Mouse (Mus musculus) liver, adult 2 months (tissue): Measurements from ENCODE around the gene Crispld2. TPM values are rescaled to one million over a fixed set of nuclear protein-coding genes. Genes with fewer than 3 reads are reported as not detected.

Experiments
- DNase-seq: peaks from one replicate; pipeline ENCODE4 v3.0.0-alpha.2; 2011; ENCODE audit warnings: low read depth, low spot score; ENCODE audit errors: extremely low read depth
- H3K27ac ChIP-seq: fragments of 200-500 bp; replicated peaks from 2 replicates; pipeline ENCODE4 v1.5.1; 2012; ENCODE audit warnings: low read depth, mild to moderate bottlenecking, control low read depth, inconsistent platforms, low read length; ENCODE audit not compliant: insufficient read depth
- H3K27me3 ChIP-seq: fragments of 200-500 bp; 2 replicates; pipeline ENCODE4 v1.6.1; 2012; ENCODE audit warnings: mild to moderate bottlenecking, moderate library complexity, low read length, inconsistent platforms; ENCODE audit not compliant: control insufficient read depth, insufficient read depth
- H3K36me3 ChIP-seq: fragments of 200-500 bp; 2 replicates; pipeline ENCODE4 v1.6.1; 2012; ENCODE audit warnings: low read length, inconsistent platforms; ENCODE audit not compliant: control insufficient read depth, insufficient read depth
- H3K4me1 ChIP-seq: fragments of 200-500 bp; 2 replicates; pipeline ENCODE4 v1.6.1; 2011; ENCODE audit warnings: low read length; ENCODE audit not compliant: control insufficient read depth, insufficient read depth
- H3K4me3 ChIP-seq: fragments of 200-500 bp; 2 replicates; pipeline ENCODE4 v1.5.1; 2011; ENCODE audit warnings: low read depth, mild to moderate bottlenecking, control low read depth, low read length, moderate library complexity; ENCODE audit not compliant: insufficient read depth
- H3K79me2 ChIP-seq: fragments of 200-500 bp; 2 replicates; pipeline ENCODE4 v1.6.1; 2012; ENCODE audit warnings: inconsistent platforms, mild to moderate bottlenecking, low read length, moderate library complexity; ENCODE audit not compliant: control insufficient read depth, insufficient read depth
- H3K9ac ChIP-seq: fragments of 200-500 bp; 2 replicates; pipeline ENCODE4 v1.6.1; 2012; ENCODE audit warnings: low read depth, mild to moderate bottlenecking, control low read depth, inconsistent platforms, low read length
- CTCF ChIP-seq: fragments of 200-500 bp; IDR thresholded peaks from 2 replicates; pipeline ENCODE4 v1.5.1; 2011; ENCODE audit warnings: low read depth, low read length, control low read depth
- POLR2A ChIP-seq: fragments of 200-500 bp; IDR thresholded peaks from 2 replicates; pipeline ENCODE4 v1.6.1; 2011; ENCODE audit warnings: low read length, control low read depth; ENCODE audit not compliant: insufficient read depth; ENCODE audit errors: extremely low read depth
- WGBS: fragments of 180-500 bp; shearing (Covaris S2); methylation state at CpG from one replicate; pipeline ENCODE4 v1.1.7; 2018; 5-methylcytosine and 5-hydroxymethylcytosine counted together
- polyA plus RNA-seq: library from polyadenylated mRNA; depleted of rRNA; stranded (reverse); fragments of >200 nt; gene quantifications from 2 replicates; pipeline ENCODE4 v1.2.3, GENCODE M21; 2012
- total RNA-seq: library from RNA; depleted of rRNA; stranded (reverse); fragments of >200 nt; gene quantifications from 2 replicates; pipeline ENCODE4 v1.2.3, GENCODE M21; 2014

Gene Crispld2
- total and polyA plus RNA-seq, 2 experiments = 0.28 to 0.72 TPM

GRCm38 (mm10) chr8:120045471-120045870 is 53.2 kb downstream of the Crispld2 start:
- DNase-seq = no peak
- no peak for TF ChIP-seq POLR2A
- TF ChIP-seq CTCF = no peak

GRCm38 (mm10) chr8:120046258-120047020 is 54.2 kb downstream of the Crispld2 start:
- Histone ChIP-seq H3K4me3 (no peak overlapping the region), H3K79me2 (no peaks in the 10 kb centered on the region), H3K9ac (no peak overlapping the region), H3K4me1 (no peaks in the 10 kb centered on the region; the same call in 1 of the 2 replicates), H3K36me3 (no peaks in the 10 kb centered on the region), H3K27ac (peak overlapping the region; percentile 53), H3K27me3 (no peaks in the 10 kb centered on the region)
- TF ChIP-seq POLR2A = no peak
- TF ChIP-seq CTCF = no peak
- peak; percentile 89 for DNase-seq
- 66% methylated on average over 14 of the region's 14 CpGs for WGBS

More at GRCm38 (mm10) chr8:120045471-120045870, 53.2 kb downstream of the Crispld2 start:
- H3K36me3 ChIP-seq = no peaks in the 10 kb centered on the region
- no peak overlapping the region for H3K9ac ChIP-seq
- no peaks in the 10 kb centered on the region for H3K4me1 ChIP-seq
- no peak overlapping the region for H3K4me3 ChIP-seq
- H3K27ac ChIP-seq = no peak overlapping the region
- H3K79me2 ChIP-seq = no peaks in the 10 kb centered on the region
- no peaks in the 10 kb centered on the region for H3K27me3 ChIP-seq
- WGBS = 84% methylated on average over 5 of the region's 5 CpGs

GRCm38 (mm10) chr8:120049949-120050348 is 57.7 kb downstream of the Crispld2 start:
- H3K36me3 ChIP-seq = no peaks in the 10 kb centered on the region
- no peak overlapping the region for H3K4me3 ChIP-seq
- no peak overlapping the region for H3K9ac ChIP-seq
- H3K4me1 ChIP-seq = no peaks in the 10 kb centered on the region; the same call in 1 of the 2 replicates
- no peaks in the 10 kb centered on the region for H3K79me2 ChIP-seq
- WGBS = 91% methylated on average over 13 of the region's 13 CpGs
- no peaks in the 10 kb centered on the region for H3K27me3 ChIP-seq
- no peak for TF ChIP-seq POLR2A
- no peak for TF ChIP-seq CTCF
- no peak overlapping the region for H3K27ac ChIP-seq
- no peak for DNase-seq

- no peaks in the 10 kb centered on the region for H3K79me2 ChIP-seq
- H3K4me1 ChIP-seq = no peaks in the 10 kb centered on the region; the same call in 1 of the 2 replicates
- H3K9ac ChIP-seq = no peak overlapping the region
- 85% methylated on average over 10 of the region's 10 CpGs for WGBS
- DNase-seq = no peak
- H3K27ac ChIP-seq = no peak overlapping the region
- H3K4me3 ChIP-seq = no peak overlapping the region
- H3K36me3 ChIP-seq = no peaks in the 10 kb centered on the region
- TF ChIP-seq POLR2A (no peak), CTCF (no peak)
- H3K27me3 ChIP-seq = no peaks in the 10 kb centered on the region
Measured at GRCm38 (mm10) chr8:120050376-120050775, 58.1 kb downstream of the Crispld2 start.

- TF ChIP-seq POLR2A (no peak), CTCF (no peak)
- WGBS = 60% methylated on average over 4 of the region's 4 CpGs
- Histone ChIP-seq H3K36me3 (no peaks in the 10 kb centered on the region), H3K4me3 (no peak overlapping the region), H3K27me3 (no peaks in the 10 kb centered on the region), H3K4me1 (no peaks in the 10 kb centered on the region; the same call in 1 of the 2 replicates), H3K27ac (no peak overlapping the region), H3K9ac (no peak overlapping the region), H3K79me2 (no peaks in the 10 kb centered on the region)
- no peak for DNase-seq
Measured at GRCm38 (mm10) chr8:120051006-120051405, 58.8 kb downstream of the Crispld2 start.

GRCm38 (mm10) chr8:120051908-120052307 is 59.7 kb downstream of the Crispld2 start:
- no peaks in the 10 kb centered on the region for H3K36me3 ChIP-seq
- H3K27ac ChIP-seq = no peak overlapping the region
- H3K4me3 ChIP-seq = no peak overlapping the region
- TF ChIP-seq CTCF = no peak
- no peak for TF ChIP-seq POLR2A
- 92% methylated on average over 4 of the region's 4 CpGs for WGBS
- no peaks in the 10 kb centered on the region for H3K79me2 ChIP-seq
- no peak for DNase-seq
- no peaks in the 10 kb centered on the region for H3K27me3 ChIP-seq
- no peak overlapping the region for H3K9ac ChIP-seq
- H3K4me1 ChIP-seq = no peaks in the 10 kb centered on the region; the same call in 1 of the 2 replicates
